Mouse (Mus musculus) MEL (cell line): ENCODE data around the gene Fndc3a.

Experiments used
- CHD2 ChIP-seq: IDR thresholded peaks from 2 replicates; pipeline ENCODE4 v1.6.1; 2011; ENCODE audit warnings: low read length, improper control_type of control experiment
- CTCF ChIP-seq, 3 experiments: IDR thresholded peaks in 2 of 3; conservative IDR thresholded peaks in 1 of 3; 2 replicates each; pipeline ENCODE4 v1.5.1; 2011 to 2012; ENCODE audit warnings: low read length in 3 of 3, low read depth in 2 of 3, mild to moderate bottlenecking in 2 of 3, improper control_type of control experiment in 1 of 3, inconsistent platforms in 1 of 3, mixed read lengths in 1 of 3, moderate library complexity in 1 of 3; ENCODE audit not compliant: control insufficient read depth in 1 of 3, insufficient read depth in 1 of 3, poor library complexity in 1 of 3, severe bottlenecking in 1 of 3
- HCFC1 ChIP-seq: IDR thresholded peaks from 2 replicates; pipeline ENCODE4 v1.6.1; 2012; ENCODE audit warnings: low read depth, mild to moderate bottlenecking, inconsistent platforms, low read length, improper control_type of control experiment, moderate library complexity
- MAFK ChIP-seq: IDR thresholded peaks from 2 replicates; pipeline ENCODE4 v1.6.1; 2011; ENCODE audit warnings: low read depth, mild to moderate bottlenecking, low read length, improper control_type of control experiment, borderline replicate concordance
- MAX ChIP-seq: IDR thresholded peaks from 2 replicates; pipeline ENCODE4 v1.6.1; 2011; ENCODE audit warnings: low read length, improper control_type of control experiment
- NRF1 ChIP-seq: IDR thresholded peaks from 2 replicates; pipeline ENCODE4 v1.6.1; 2014; ENCODE audit warnings: low read depth, mild to moderate bottlenecking, inconsistent platforms, low read length, improper control_type of control experiment, moderate library complexity; ENCODE audit not compliant: poor library complexity, insufficient read depth, severe bottlenecking
- POLR2A ChIP-seq, 2 experiments: IDR thresholded peaks; 2 replicates each; pipeline ENCODE4 v1.6.1; 2011 to 2012; ENCODE audit warnings: low read length in 2 of 2, mild to moderate bottlenecking in 2 of 2, control low read depth in 1 of 2, improper control_type of control experiment in 1 of 2, low read depth in 1 of 2, moderate library complexity in 1 of 2; ENCODE audit not compliant: control insufficient read depth in 1 of 2, insufficient read depth in 1 of 2, poor library complexity in 1 of 2
- POLR2AphosphoS5 ChIP-seq: IDR thresholded peaks from 2 replicates; pipeline ENCODE4 v1.6.1; 2012; ENCODE audit warnings: low read depth, borderline replicate concordance, mild to moderate bottlenecking, inconsistent platforms, low read length, moderate library complexity, mixed read lengths
- RAD21 ChIP-seq: IDR thresholded peaks from 2 replicates; pipeline ENCODE4 v1.6.1; 2011; ENCODE audit warnings: mild to moderate bottlenecking, low read depth, low read length, improper control_type of control experiment
- RCOR1 ChIP-seq: IDR thresholded peaks from 2 replicates; pipeline ENCODE4 v1.6.1; 2012; ENCODE audit warnings: low read depth, mild to moderate bottlenecking, inconsistent platforms, low read length, improper control_type of control experiment
- TBP ChIP-seq: IDR thresholded peaks from 2 replicates; pipeline ENCODE4 v1.8.0; 2011; ENCODE audit warnings: low read depth, low read length, improper control_type of control experiment
- UBTF ChIP-seq: IDR thresholded peaks from 2 replicates; pipeline ENCODE4 v1.6.1; 2012; ENCODE audit warnings: low read depth, mild to moderate bottlenecking, inconsistent platforms, low read length, improper control_type of control experiment, moderate library complexity, borderline replicate concordance; ENCODE audit not compliant: insufficient read depth

DNA sequence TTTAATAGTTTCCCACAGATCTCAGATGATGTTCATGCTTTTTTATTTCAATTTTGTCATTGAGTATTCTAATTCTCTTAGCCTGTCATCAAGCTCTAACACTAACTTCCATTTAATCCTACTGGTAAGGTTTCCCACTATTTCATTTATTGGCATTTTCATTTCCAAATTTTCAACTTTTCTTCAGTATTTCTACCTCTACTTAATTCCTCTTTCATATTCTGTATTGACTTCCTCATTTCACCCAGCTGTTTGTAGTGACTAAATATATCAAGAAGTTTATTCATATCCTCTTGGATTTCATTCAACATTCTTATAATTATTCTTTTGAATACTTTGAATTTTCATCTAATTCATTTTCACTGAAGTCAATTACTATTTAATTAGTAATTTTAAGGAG lies 20.3 kb downstream of the Fndc3a start:
- no peak for TF ChIP-seq MAX
- no peak for TF ChIP-seq MAFK
- no peak for TF ChIP-seq UBTF
- no peak for TF ChIP-seq RAD21
- TF ChIP-seq CHD2, result no peak
- no peak for TF ChIP-seq POLR2AphosphoS5
- TF ChIP-seq CTCF (IDR thresholded peaks at IDR 0.05 in 2 of 3, conservative IDR thresholded peaks at IDR 0.05 in 1 of 3; ENCODE audit: control insufficient read depth in 1 of 3, insufficient read depth in 1 of 3, low read depth in 2 of 3, low read length in 3 of 3, poor library complexity in 1 of 3, severe bottlenecking in 1 of 3), result no peak
- TF ChIP-seq TBP, result no peak
- TF ChIP-seq NRF1, result no peak
- TF ChIP-seq RCOR1, result no peak
- no peak for TF ChIP-seq HCFC1
- no peak for TF ChIP-seq POLR2A (IDR thresholded peaks at IDR 0.05; ENCODE audit: control insufficient read depth in 1 of 2, insufficient read depth in 1 of 2, low read depth in 1 of 2, low read length in 2 of 2, poor library complexity in 1 of 2)
